Mouse (Mus musculus): Measurements from ENCODE around the gene Tmed1. TPM values are rescaled to one million over a fixed set of nuclear protein-coding genes. Genes with fewer than 3 reads are reported as not detected.

The Tmed1 gene
- polyA plus RNA-seq, 1 experiment, result 32.1 TPM

GRCm38 (mm10) chr9:21460400-21460940, 49.6 kb downstream of the Tmed1 start:
- peaks cover 20% of the 10 kb centered on the region for H3K4me1 ChIP-seq (ENCODE audit: control insufficient read depth, insufficient read depth, low read length)
- TF ChIP-seq POLR2A (IDR thresholded peaks at IDR 0.05; ENCODE audit: low read depth, low read length) (no peak), CTCF (IDR thresholded peaks at IDR 0.05; ENCODE audit: borderline replicate concordance, insufficient read depth, low read length) (no peak)
- no peak overlapping the region for H3K27ac ChIP-seq (ENCODE audit: insufficient read depth, low read length)
- H3K4me3 ChIP-seq (ENCODE audit: insufficient read depth, low read length), result no peak overlapping the region

GRCm38 (mm10) chr9:21458821-21459220, 51.2 kb downstream of the Tmed1 start:
- Histone ChIP-seq H3K4me1 (ENCODE audit: control insufficient read depth, insufficient read depth, low read length) (peaks cover 16% of the 10 kb centered on the region), H3K27ac (ENCODE audit: insufficient read depth, low read length) (no peak overlapping the region), H3K4me3 (ENCODE audit: insufficient read depth, low read length) (no peak overlapping the region)
- TF ChIP-seq CTCF (IDR thresholded peaks at IDR 0.05; ENCODE audit: borderline replicate concordance, insufficient read depth, low read length), result no peak
- no peak for TF ChIP-seq POLR2A (IDR thresholded peaks at IDR 0.05; ENCODE audit: low read depth, low read length)

Other genes starting within 250 kb of the Tmed1 start
- 5.3 and 8.2 TPM in 2 replicates for gene Atg4d, start 245.0 kb downstream of the Tmed1 start, polyA plus RNA-seq (2011; ENCODE audit: insufficient read length, low read depth, missing spikeins)
- gene Kri1, start 222.3 kb downstream of the Tmed1 start, polyA plus RNA-seq (2011; ENCODE audit: insufficient read length, low read depth, missing spikeins), result 24.9 and 28.9 TPM in 2 replicates
- 13.0 and 16.5 TPM in 2 replicates for gene Cdkn2d, start 218.8 kb downstream of the Tmed1 start, polyA plus RNA-seq (2011; ENCODE audit: insufficient read length, low read depth, missing spikeins)
- not detected in 2 replicates for gene Ap1m2, start 197.9 kb downstream of the Tmed1 start, polyA plus RNA-seq (2011; ENCODE audit: insufficient read length, low read depth, missing spikeins)
- 115 and 125 TPM in 2 replicates for gene Slc44a2, start 189.6 kb downstream of the Tmed1 start, polyA plus RNA-seq (2011; ENCODE audit: insufficient read length, low read depth, missing spikeins)
- 80.9 and 94.0 TPM in 2 replicates for gene Ilf3, start 142.4 kb downstream of the Tmed1 start, polyA plus RNA-seq (2011; ENCODE audit: insufficient read length, low read depth, missing spikeins)
- 30.0 and 35.8 TPM in 2 replicates for gene Qtrt1, start 98.4 kb downstream of the Tmed1 start, polyA plus RNA-seq (2011; ENCODE audit: insufficient read length, low read depth, missing spikeins)
- gene Dnm2, start 85.3 kb downstream of the Tmed1 start, polyA plus RNA-seq (2011; ENCODE audit: insufficient read length, low read depth, missing spikeins), result 77.2 and 93.4 TPM in 2 replicates
- gene AB124611, start 15.9 kb upstream of the Tmed1 start, polyA plus RNA-seq (2011; ENCODE audit: insufficient read length, low read depth, missing spikeins), result 0.44 TPM in 1 of 2 replicates, not detected in the other
- gene Carm1, start 36.6 kb upstream of the Tmed1 start, polyA plus RNA-seq (2011; ENCODE audit: insufficient read length, low read depth, missing spikeins), result 96.3 and 105 TPM in 2 replicates
- gene Timm29, start 82.5 kb upstream of the Tmed1 start, polyA plus RNA-seq (2011; ENCODE audit: insufficient read length, low read depth, missing spikeins), result 29.1 and 31.6 TPM in 2 replicates
- 7.2 and 7.4 TPM in 2 replicates for gene Yipf2, start 82.6 kb upstream of the Tmed1 start, polyA plus RNA-seq (2011; ENCODE audit: insufficient read length, low read depth, missing spikeins)
- gene Smarca4, start 105.9 kb upstream of the Tmed1 start, polyA plus RNA-seq (2011; ENCODE audit: insufficient read length, low read depth, missing spikeins), result 73.5 and 81.7 TPM in 2 replicates
- gene Ldlr, start 213.2 kb upstream of the Tmed1 start, polyA plus RNA-seq (2011; ENCODE audit: insufficient read length, low read depth, missing spikeins), result 54.6 and 74.3 TPM in 2 replicates

All from embryonic fibroblast, embryonic 13.5 days (primary cell).